19 mouse cellular contexts compared by ENCODE assay signal in the genomic region with DNA sequence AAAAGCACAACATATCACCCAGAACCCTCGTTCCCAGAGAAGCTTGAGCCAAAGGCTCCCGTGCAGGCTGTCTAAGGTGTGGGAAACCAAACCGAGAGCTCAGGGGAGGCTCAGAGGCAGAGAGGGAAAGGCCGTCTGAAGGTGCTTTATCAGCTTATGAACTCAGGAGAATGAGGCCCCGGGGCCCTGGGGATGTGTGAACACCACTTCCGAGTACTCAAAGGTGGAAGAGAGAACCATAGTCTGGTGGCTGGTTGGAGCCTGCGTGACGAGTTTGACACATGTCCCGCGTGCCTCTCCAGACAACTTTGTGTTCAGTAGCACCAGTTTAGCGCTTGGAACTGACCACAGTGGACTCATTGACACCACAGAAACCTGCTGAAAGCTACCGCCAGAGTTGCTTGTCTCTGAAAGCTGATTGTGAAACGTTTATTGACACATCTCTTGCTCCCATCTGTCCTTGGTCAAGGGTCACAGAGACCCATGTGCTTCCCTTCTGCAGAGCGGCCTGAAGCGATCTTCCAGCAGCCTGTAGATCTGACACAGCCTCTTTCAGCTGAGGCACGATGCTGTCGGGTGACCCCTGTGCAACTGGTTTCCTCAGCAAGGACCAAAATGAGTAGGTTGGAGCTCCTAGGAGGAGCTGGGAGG. TPM values are rescaled to one million over a fixed set of nuclear protein-coding genes. Genes with fewer than 3 reads are reported as not detected.
DNase-seq lines count a peak whose midpoint lies in the region; ATAC-seq and TF ChIP-seq lines count a peak whose summit lies in the region.
"Had no signal": no experiment of that assay in that cellular context is flagged by ENCODE, and none has a peak within 500 bp of the region (broad histone marks: within the 10 kb centered on the region; RNA-seq: fewer than 3 reads in every experiment).

No protein-coding gene starts in this region.

- TF ChIP-seq CTCF in lung, postnatal 0 days (IDR thresholded peaks at IDR 0.05): no peak

- DNase-seq in adrenal gland, adult 2 months: peak; percentile 30
- DNase-seq in adrenal gland, postnatal 14 days: no peak
- peak; percentile 14 for DNase-seq in lung, postnatal 0 days (ENCODE audit: low spot score)
- no peak for DNase-seq in lung, postnatal 10 days
- DNase-seq in layer of hippocampus, adult 8-10 months (ENCODE audit: low spot score in 2 of 2): no peak
- no peak for DNase-seq in frontal cortex, postnatal 36 days (ENCODE audit: low spot score in 2 of 2)
- DNase-seq: cerebellum, adult 2 months; heart, postnatal 14 days; retina, postnatal 1 day; thymus, postnatal 14 days had no signal

- no peak overlapping the region for H3K27ac ChIP-seq in lung, postnatal 0 days (ENCODE audit: low read length)
- no peak overlapping the region for H3K27ac ChIP-seq in intestine, embryonic 16.5 days (ENCODE audit: low read length)
- H3K27ac ChIP-seq in liver, embryonic 16.5 days (ENCODE audit: low read length): peak overlapping the region; percentile 85
- H3K27ac ChIP-seq: forebrain, embryonic 13.5 days; kidney, embryonic 15.5 days; layer of hippocampus, adult 2 months; limb, embryonic 12.5 days; neural tube, embryonic 13.5 days; stomach, embryonic 15.5 days had no signal

- H3K4me1 ChIP-seq in lung, postnatal 0 days (ENCODE audit: insufficient read depth, low read depth, low read length): no peaks in the 10 kb centered on the region
- no peaks in the 10 kb centered on the region for H3K4me1 ChIP-seq in intestine, embryonic 16.5 days (ENCODE audit: control insufficient read depth, insufficient read depth, low read length)
- H3K4me1 ChIP-seq in liver, embryonic 16.5 days (ENCODE audit: control insufficient read depth, low read depth, low read length): no peaks in the 10 kb centered on the region
- H3K4me1 ChIP-seq: forebrain, embryonic 13.5 days; kidney, embryonic 15.5 days; limb, embryonic 12.5 days; neural tube, embryonic 13.5 days; stomach, embryonic 15.5 days had no signal

- H3K27me3 ChIP-seq in lung, postnatal 0 days (replicated peaks; ENCODE audit: insufficient read depth, low read length): no peaks in the 10 kb centered on the region
- H3K27me3 ChIP-seq in intestine, embryonic 16.5 days (replicated peaks; ENCODE audit: control insufficient read depth, insufficient read depth, low read length): no peaks in the 10 kb centered on the region
- no peaks in the 10 kb centered on the region for H3K27me3 ChIP-seq in liver, embryonic 16.5 days (ENCODE audit: control insufficient read depth, insufficient read depth, low read depth, low read length)
- H3K27me3 ChIP-seq: CH12.LX; forebrain, embryonic 13.5 days; kidney, embryonic 15.5 days; limb, embryonic 12.5 days; neural tube, embryonic 13.5 days; stomach, embryonic 15.5 days had no signal

- no peak overlapping the region for H3K9ac ChIP-seq in lung, postnatal 0 days (replicated peaks; ENCODE audit: low read depth)
- H3K9ac ChIP-seq in intestine, embryonic 16.5 days (ENCODE audit: low read depth, low read length): no peak overlapping the region
- no peak overlapping the region for H3K9ac ChIP-seq in liver, embryonic 16.5 days (ENCODE audit: low read depth, low read length)
- H3K9ac ChIP-seq: forebrain, embryonic 13.5 days; kidney, embryonic 15.5 days; limb, embryonic 12.5 days; neural tube, embryonic 13.5 days; stomach, embryonic 15.5 days had no signal

- H3K9me3 ChIP-seq in lung, postnatal 0 days (ENCODE audit: low read length): no peaks in the 10 kb centered on the region
- no peaks in the 10 kb centered on the region for H3K9me3 ChIP-seq in intestine, embryonic 16.5 days (ENCODE audit: control insufficient read depth, low read length)
- no peaks in the 10 kb centered on the region for H3K9me3 ChIP-seq in liver, embryonic 16.5 days (replicated peaks; ENCODE audit: control insufficient read depth, low read length)
- H3K9me3 ChIP-seq: forebrain, embryonic 13.5 days; kidney, embryonic 15.5 days; limb, embryonic 12.5 days; neural tube, embryonic 13.5 days; stomach, embryonic 15.5 days had no signal

- no peaks in the 10 kb centered on the region for H3K36me3 ChIP-seq in lung, postnatal 0 days (ENCODE audit: insufficient read depth, low read length)
- H3K36me3 ChIP-seq in intestine, embryonic 16.5 days (ENCODE audit: control insufficient read depth, insufficient read depth, low read length): no peaks in the 10 kb centered on the region
- H3K36me3 ChIP-seq in liver, embryonic 16.5 days (ENCODE audit: control insufficient read depth, insufficient read depth): no peaks in the 10 kb centered on the region
- H3K36me3 ChIP-seq: kidney, embryonic 15.5 days; limb, embryonic 12.5 days; neural tube, embryonic 13.5 days; stomach, embryonic 15.5 days had no signal

- H3K4me3 ChIP-seq in lung, postnatal 0 days (ENCODE audit: low read depth, low read length): no peak overlapping the region
- H3K4me3 ChIP-seq in intestine, embryonic 16.5 days (ENCODE audit: low read length): no peak overlapping the region
- H3K4me3 ChIP-seq in liver, embryonic 16.5 days (ENCODE audit: low read depth, low read length): no peak overlapping the region
- H3K4me3 ChIP-seq: forebrain, embryonic 13.5 days; kidney, embryonic 15.5 days; layer of hippocampus, adult 2 months; limb, embryonic 12.5 days; neural tube, embryonic 13.5 days; stomach, embryonic 15.5 days had no signal

- 42% methylated on average over 17 of the region's 17 CpGs for WGBS in lung, postnatal 0 days
- WGBS in intestine, embryonic 16.5 days: 72% methylated on average over 17 of the region's 17 CpGs
- 49% methylated on average over 17 of the region's 17 CpGs for WGBS in liver, embryonic 16.5 days (ENCODE audit: insufficient replicate concordance)

- H3K4me2 ChIP-seq in lung, postnatal 0 days (replicated peaks; ENCODE audit: low read depth, low read length): no peak overlapping the region
- no peak overlapping the region for H3K4me2 ChIP-seq in intestine, embryonic 16.5 days (ENCODE audit: low read depth, low read length)
- H3K4me2 ChIP-seq in liver, embryonic 16.5 days (ENCODE audit: low read depth, low read length): no peak overlapping the region
- H3K4me2 ChIP-seq: forebrain, embryonic 13.5 days; kidney, embryonic 15.5 days; limb, embryonic 12.5 days; neural tube, embryonic 13.5 days; stomach, embryonic 15.5 days had no signal

- no peak for TF ChIP-seq EP300 in lung, postnatal 0 days (IDR thresholded peaks at IDR 0.05)

- no peak for ATAC-seq in lung, postnatal 0 days
- ATAC-seq in intestine, embryonic 16.5 days: peak; percentile 80
- peak; percentile 93 for ATAC-seq in liver, embryonic 16.5 days (ENCODE audit: low read depth)
- ATAC-seq: forebrain, embryonic 13.5 days had no signal

RNA-seq across cellular contexts. Expression of gene Jazf1, which starts 56.5 kb away (rescaled TPM):
- total RNA-seq in adrenal gland, adult 2 months (2021): 1 to 10 TPM; 4.2 to 5.3 TPM
- 1.8 and 1.9 TPM in 2 replicates for polyA plus RNA-seq in adrenal gland, adult 2 months (2012; rRNA removed)
- 4.3 and 4.8 TPM in 2 replicates for total RNA-seq in adrenal gland, postnatal 14 days (2021)
- 3.9 and 4.3 TPM in 2 replicates for polyA plus RNA-seq in lung, postnatal 0 days (2015; fragmentation: Nextera tagmentation; extraction: Ambion mirVana)
- 5.4 and 5.9 TPM in 2 replicates for polyA plus RNA-seq in intestine, embryonic 16.5 days (2015; fragmentation: Nextera tagmentation; extraction: Ambion mirVana)
- 2.5 and 3.0 TPM in 2 replicates for polyA plus RNA-seq in liver, embryonic 16.5 days (2015; fragmentation: Nextera tagmentation; extraction: Ambion mirVana)
- total RNA-seq in layer of hippocampus, adult 8-10 months (2022): 10 to 100 TPM; 25.0 to 30.9 (median 28.5) TPM

Comparison
In these comparisons a context has a peak if more than half of its experiments do, and no peak if none do; other contexts are left out.
1. DNase-seq: peak in adrenal gland, adult 2 months (single experiment) and lung, postnatal 0 days (single experiment); none in adrenal gland, postnatal 14 days (single experiment), lung, postnatal 10 days (single experiment), layer of hippocampus, adult 8-10 months (0 of 2) and frontal cortex, postnatal 36 days (0 of 2).